Mouse (Mus musculus) erythroblast, embryonic 14.5 days (primary cell): ENCODE results near the gene Notch4.

Experiments used
- GATA1 ChIP-seq: IDR thresholded peaks from 2 replicates; pipeline ENCODE4 v1.6.1; 2012; ENCODE audit warnings: low read length, inconsistent platforms, mixed read lengths
- TAL1 ChIP-seq: IDR thresholded peaks from 3 replicates; pipeline ENCODE4 v1.6.1; 2012; ENCODE audit warnings: low read length, inconsistent platforms, mixed read lengths

DNA sequence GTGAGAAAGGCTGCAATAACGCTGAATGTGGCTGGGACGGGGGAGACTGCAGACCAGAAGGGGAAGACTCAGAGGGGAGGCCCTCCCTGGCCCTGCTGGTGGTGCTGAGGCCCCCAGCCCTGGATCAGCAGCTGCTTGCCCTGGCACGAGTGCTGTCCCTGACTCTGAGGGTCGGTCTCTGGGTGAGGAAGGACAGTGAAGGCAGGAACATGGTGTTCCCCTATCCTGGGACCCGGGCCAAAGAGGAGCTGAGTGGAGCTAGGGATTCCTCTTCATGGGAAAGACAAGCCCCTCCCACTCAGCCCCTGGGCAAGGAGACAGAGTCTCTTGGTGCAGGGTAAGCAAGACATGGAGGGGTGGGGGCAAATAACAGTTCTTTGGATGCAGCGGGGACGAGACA lies 19.3 kb downstream of the Notch4 start:
- no peak for TF ChIP-seq GATA1
- TF ChIP-seq TAL1: no peak
